Mouse (Mus musculus) kidney, postnatal 10 days (tissue): Measurements from ENCODE around the gene Gm9999.
"Not testable (repeated sequence)": the region's sequence is repeated elsewhere in the genome, so short reads cannot be mapped to it uniquely, and the experiment has no call there.

Experiments used
- DNase-seq: peaks from one replicate; pipeline ENCODE4 v3.0.0; 2021; ENCODE audit warnings: mixed read lengths

The Gm9999 gene

GRCm38 (mm10) chr7:47000644-47000983 lies 17.2 kb downstream of the Gm9999 start:
- DNase-seq: peak; percentile 36

DNA sequence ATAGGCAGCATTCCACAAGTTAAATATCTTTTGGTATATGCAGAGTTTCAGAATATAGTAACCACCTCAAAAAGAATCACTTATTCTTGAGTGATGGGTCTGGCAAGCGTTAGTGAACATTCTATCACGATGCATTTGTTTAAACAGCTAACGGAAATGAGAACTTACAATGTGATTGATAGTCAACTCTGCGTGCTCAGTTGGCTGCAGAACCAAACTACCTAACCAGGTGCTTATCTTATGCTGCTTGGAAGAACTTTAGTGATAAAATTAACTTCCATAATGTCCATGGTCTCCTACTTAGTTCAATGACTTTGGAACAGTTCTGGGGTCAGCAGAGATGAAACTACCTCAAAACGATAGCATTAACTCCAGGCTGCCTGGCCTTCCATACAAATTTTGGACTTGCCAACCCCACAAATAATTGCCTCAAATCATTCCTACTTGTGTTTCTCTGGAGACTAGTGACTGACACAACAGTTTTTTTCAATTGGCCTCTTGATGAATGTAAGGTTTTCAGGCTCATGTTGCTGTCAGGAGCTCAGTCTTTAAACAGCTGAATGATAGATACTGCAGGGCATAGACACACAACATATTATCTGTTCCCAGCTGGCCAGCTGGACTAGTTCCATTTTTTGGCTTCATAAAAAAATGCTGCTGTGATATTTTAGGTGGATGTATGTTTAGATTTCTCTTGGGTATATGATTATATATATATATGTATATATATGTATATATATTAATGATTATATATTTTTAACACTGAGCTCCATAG lies 17.9 kb downstream of the Gm9999 start:
- DNase-seq: no peak

DNA sequence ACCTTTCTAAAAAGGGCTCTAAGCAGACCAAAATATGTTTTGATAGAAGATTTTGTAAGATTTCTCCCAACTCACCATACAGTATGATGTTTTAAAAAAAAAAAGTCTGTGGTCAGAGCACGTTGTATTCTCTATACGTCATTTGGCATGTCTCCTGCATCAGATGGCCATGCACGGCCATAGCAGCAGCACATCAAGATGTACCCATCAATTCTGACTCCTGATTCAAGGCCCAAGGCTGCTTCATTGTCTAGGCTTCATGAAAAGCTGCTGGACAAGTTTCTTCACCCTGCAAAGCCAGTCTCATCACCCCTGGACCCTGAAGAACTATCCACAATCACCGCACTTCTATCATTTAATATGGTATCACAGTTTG lies 18.5 kb downstream of the Gm9999 start:
- no peak for DNase-seq

DNA sequence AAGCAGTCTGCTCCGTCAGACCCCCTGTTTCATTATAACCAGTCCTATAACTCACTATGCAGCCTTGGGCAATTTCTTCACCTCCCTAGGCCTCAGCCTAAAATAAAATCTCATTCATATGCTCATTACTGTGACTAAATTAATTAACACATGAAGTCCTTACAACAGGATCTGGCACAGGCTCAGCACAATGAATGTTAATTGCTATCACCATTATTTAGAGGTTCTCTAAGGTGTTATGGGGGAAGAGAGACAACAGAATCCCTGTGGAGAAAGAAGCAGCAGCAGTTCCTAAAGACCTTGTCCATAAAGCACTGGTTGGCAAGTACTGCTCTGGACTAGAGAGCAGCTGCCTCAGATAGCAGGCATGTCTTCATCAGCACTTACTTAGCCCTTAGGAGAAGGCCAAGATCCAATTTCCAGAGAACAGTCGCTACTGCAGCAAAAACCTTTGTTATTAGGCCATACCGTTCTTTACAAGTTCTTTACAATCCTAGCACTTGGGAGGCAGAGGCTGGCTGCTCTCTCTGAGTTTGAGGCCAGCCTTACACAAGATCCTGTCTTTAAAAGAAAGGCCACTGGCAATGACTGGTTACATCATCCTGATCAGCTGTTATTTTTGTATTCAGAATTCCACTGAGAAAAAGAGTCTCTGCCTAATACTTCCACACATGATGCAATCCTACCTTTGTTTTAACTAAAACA lies 20.2 kb downstream of the Gm9999 start:
- no peak for DNase-seq

DNA sequence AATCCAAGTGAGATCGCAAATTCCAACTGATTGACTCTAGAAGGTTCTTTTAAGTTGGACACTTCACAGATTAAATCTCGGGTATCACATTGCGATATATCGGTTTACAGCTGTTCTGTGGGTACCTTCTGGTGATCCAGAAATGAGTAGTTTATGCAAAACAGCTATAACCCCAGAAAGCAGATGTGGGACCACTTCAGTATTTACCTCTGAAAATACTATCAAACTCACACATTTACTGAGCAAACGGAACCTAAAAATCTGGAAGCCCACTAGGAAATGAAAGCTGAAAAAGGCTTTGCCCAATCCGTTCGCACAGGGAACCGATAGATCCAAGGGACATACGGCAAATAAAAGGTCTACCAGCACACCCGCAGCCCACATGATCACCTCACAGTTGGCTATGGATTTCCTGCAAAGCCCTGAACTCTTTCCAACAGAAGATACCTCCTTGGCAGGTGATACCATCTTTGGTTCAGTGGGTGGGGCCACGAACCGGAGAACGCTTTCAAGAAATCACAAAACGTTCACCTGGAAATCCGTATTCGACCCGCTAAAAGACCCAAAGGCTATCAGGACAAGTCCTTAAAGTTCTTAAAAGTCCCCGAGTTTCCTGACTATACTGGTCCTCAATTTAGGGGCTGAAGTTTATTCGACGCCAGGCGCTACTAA lies 23.9 kb downstream of the Gm9999 start:
- DNase-seq: no peak

DNA sequence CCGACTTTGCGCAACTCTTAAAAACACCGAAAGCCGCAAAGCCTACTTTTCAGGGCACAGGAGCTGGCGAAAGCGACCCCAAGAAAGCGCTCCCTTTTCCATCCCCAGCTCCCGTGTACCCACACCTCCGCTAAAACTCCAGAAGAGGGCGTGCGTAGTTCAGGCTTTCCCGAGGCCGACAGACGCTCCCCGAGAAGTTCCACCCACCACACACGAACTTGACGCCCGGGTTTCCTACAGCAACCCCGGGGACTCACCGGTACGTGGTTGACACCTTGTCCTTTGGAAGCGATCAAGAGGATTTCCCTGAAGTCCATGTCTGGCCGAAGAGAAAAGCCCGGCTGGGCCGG lies 24.4 kb downstream of the Gm9999 start:
- no peak for DNase-seq

DNA sequence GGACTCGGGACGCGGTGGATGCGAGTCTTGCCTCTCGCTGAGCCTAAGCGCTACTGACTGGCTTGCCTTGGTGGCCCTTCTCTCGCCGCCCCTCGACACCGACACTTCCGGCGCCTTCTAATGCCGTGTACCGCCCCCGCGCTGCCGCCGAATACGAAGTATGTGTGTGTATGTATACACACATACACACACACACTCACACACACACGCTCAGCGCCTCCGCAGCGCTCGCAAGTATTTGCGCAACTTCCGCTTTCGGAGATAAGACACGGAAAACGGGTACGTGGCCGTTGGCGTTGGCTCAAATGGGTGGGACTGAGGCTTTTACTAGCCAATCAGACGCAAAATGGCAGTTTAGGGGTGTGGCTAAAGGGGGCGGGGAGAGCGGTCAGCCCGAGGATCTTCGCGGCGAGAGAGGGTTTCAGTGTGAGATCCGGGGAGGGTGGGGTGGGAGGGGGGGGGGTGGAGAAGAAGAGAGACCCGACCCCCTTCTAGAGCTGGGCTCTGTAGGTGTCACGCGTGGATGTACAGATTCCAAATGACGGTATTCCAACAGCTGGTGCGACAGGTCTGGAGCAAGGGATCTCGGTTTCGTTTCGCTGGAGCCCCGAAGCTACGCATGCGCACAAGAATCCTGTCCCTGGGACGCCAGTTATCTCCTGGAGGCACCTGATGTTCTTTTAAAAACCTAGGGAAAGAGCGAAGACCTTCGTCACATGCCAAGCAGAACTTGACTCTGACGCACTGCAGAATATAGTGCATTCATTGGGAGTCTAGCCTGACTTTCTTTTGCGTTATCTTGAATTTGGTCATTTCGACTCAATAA lies 25.0 kb downstream of the Gm9999 start, which contains the start of gene Spty2d1:
Spty2d1 (minus strand) TSS at position 244 of the 826 bp plus-strand sequence.
- peak; percentile 99 for DNase-seq

DNA sequence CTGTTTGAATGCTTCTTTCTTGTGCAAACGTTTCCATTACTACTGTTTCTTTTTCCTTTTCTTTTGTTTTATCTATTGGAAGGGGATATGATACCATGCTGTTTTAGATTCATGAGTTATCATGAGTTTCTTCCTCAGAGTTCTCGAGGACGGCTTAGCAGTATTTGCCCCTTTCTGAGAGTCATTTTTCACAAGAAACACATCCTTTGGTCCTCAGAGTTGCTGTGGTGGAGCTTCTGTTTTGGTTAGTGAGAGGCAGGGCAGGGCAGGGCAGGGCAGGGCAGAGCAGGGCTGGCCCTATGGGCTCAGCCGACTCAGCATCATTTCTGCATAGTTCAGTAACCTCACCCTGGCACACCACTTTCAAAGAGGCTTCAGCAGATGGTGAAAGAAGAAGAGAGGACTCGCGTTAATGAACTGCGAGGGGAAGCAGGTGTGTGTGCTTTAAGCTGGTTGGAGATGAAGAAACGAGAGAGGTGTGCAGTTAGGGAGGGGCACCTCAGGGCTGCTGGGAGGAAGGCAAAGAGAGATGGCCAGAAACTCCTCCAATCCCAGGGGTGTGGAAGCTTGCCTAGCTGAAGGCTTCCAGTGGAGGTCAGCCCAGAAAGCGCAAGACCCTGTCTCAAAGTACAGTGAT lies 29.9 kb downstream of the Gm9999 start:
- DNase-seq: no peak

- DNase-seq: no peak
Observed at GRCm38 (mm10) chr7:47014564-47015389, 31.4 kb downstream of the Gm9999 start.

DNA sequence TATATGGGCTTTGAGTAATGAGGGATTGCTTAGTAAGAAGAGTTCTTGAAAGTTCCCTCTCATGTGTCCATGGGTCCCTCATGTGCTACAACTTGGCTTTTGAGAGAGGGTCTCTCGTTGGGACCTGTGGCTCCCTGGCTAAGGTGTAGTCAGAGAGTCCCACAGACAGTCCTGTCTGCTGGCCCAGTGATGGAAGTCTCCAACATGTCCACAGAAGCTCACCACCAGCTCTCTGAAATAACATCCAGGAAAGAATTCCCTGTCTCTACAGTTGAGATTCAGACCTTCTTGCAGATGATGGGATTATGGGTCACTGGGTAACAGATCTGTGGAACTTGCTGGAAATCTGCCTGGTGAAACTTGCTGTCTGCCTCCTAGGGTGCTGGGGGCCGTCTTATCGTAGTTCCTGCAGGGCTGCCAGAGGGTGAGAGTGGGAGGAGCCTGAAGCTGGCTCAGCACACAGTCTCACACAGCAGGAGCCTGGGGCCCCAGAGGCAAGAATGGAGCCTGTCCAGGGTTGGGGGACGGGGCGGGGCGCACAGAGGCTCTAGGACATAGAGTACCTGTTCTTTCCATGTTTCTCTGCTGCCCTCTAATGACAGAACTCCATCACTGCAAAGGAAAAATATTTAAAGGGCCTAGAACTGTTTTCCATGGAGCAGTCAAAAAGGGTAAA lies 32.1 kb downstream of the Gm9999 start:
- DNase-seq: peak; percentile 91

DNA sequence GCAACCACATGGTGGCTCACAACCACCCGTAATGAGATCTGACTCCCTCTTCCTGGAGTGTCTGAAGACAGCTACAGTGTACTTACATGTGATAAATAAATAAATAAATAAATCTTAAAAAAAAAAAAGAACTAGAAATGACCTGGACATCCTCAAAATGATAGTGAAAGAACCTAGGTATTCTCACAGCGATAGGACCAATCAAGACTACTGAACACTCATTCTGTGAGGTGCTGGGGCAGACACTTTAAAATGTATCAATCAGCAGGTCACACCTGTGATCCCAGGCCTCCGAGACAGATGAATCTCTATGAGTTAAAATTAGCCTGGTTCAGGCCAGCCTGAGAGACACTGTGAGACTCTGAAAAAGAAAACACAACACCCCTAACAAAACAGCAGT lies 33.2 kb downstream of the Gm9999 start:
- no peak for DNase-seq

DNA sequence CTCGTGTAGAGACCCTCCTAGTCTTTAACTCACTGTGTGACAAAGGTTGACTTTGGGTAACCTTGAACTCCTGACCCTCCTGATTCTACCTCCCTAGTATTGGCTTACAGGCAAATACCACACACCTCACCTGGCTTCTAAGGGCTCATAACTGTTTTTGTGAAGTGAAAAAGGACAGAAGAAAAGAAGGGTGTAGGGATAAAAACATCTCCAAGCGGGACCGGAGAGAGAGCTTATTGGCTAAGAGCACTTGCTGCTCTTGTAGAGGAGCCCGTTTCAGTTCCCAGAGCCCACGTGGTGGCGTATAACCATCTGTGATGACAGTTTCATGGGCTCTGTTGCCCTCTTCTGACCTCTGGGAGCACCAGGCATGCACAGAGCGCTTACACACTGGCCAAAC lies 33.8 kb downstream of the Gm9999 start:
- DNase-seq: no peak

DNA sequence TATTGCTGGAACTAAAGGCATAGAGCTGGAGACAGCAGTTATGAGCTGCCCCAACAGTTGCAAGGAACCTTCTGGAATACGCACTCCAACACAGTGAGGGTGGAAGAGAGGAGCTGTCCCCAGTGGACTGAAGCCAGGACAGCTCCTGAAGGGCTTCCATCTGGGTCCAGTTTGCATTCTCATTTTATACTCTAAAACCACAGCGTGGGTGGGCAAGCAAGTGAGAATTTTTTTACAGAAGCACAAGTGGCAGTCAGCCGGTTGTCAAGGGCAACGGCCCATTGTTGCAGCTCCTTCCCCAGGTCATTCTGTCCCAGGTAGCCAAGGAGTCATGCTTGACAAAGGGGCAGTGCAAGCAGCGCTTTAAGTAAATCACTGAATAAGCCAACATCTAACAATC lies 36.3 kb downstream of the Gm9999 start:
- no peak for DNase-seq

DNA sequence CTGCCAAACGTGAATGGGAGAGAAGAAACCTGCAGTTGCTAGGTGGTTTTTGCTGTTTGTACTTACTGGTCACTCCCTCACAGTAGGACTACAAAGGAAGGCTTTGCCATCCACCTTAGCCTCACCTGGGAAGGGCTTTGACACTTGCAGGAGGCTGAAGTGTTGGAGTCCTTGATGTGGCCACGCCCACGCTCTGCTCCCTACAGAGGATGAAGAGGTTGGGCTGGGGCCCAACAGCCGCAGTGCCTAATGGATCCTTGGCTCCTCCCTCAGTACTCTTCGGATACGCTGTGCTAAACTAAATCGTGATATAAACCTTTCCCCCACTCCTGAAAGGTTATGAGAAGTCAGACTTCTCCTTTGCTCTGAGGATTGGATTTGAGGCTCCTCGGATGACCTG lies 37.6 kb downstream of the Gm9999 start:
- DNase-seq: no peak

DNA sequence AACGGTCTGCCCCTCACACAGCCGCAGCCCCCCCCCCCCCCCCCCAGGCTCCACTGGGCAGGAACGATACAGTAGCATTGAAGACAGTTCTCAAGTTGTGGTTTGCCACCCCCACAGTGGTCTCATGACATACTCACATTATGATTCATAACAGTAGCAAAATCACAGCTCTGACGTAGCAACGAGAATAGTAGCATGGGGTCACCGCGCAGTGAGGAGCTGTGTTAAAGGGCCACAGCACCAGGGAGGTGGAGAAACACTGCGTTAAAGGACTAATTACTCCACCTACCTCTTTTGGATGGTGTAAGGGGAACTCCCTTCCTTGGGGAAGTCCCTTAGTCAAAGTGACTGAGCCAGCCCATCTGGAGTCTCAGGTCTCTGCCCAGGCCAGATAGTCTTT lies 39.1 kb downstream of the Gm9999 start:
- DNase-seq: no peak

- peak; percentile 91 for DNase-seq
Observed at GRCm38 (mm10) chr7:47023530-47023929, 40.1 kb downstream of the Gm9999 start.

GRCm38 (mm10) chr7:47024454-47024853 lies 41.1 kb downstream of the Gm9999 start:
- no peak for DNase-seq

GRCm38 (mm10) chr7:47025429-47025828 lies 42.0 kb downstream of the Gm9999 start:
- DNase-seq: no peak

DNA sequence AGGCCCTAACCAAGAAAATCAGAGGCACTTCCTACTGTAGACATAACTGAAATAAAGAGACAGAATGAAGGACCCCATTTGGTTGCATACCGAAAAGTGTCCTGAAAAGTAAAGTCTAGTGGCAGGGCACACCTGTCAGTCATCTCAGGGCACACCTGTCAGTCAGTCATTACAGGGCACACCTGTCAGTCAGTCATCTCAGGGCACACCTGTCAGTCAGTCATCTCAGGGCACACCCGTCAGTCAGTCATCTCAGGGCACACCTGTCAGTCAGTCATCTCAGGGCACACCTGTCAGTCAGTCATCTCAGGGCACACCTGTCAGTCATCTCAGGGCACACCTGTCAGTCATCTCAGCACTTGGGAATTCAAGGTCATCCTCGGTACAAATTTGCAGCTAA lies 43.5 kb downstream of the Gm9999 start:
- DNase-seq: not testable (repeated sequence)

- DNase-seq: no peak
Observed at GRCm38 (mm10) chr7:47027520-47027919, 44.1 kb downstream of the Gm9999 start.

DNA sequence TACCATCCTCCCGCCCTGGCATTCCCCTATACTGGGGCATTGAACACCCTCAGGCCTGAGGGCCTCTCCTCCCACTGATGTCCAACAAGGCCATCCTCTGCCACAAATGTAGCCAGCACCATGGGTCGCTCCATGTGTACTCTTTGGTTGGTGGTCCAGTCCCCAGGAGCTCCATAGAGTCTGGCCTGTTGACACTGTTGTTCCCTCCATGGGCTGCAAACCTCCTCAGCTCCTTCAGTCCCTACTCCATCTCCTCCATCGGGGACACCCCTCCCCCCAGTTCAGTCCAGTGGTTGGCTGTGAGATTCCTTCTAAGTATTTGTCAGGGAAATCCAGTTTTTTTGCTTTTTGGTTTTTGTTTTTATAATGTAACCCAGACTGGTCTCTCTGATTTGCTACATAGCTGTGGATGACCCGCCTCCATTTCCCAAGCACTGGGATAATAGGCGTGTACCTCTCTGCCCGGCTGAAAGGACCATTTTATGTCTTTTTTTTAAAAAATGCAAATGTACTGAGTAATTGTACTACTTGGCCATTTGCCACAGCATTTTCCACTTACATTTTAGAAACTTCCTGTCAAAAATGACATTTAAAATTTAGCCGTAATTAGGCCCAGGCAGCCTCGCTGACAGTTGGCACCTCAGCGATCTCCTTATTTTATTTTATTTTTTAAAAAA lies 47.3 kb downstream of the Gm9999 start:
- DNase-seq: no peak
